Mouse (Mus musculus) C2C12 (cell line): ENCODE results near the gene Tmem28. TPM values are rescaled to one million over a fixed set of nuclear protein-coding genes. Genes with fewer than 3 reads are reported as not detected.

Source experiments
- H3K27me3 ChIP-seq: one replicate; pipeline ENCODE4 v1.6.1; 2011; ENCODE audit not compliant: control insufficient read depth, insufficient read depth, insufficient read length
- H3K36me3 ChIP-seq: one replicate; pipeline ENCODE4 v1.6.1; 2011; ENCODE audit not compliant: control insufficient read depth, insufficient read depth
- H3K4me3 ChIP-seq: one replicate; pipeline ENCODE4 v1.5.1; 2011; ENCODE audit warnings: mild to moderate bottlenecking, control low read depth; ENCODE audit not compliant: poor library complexity, insufficient read depth, severe bottlenecking
- H3K79me2 ChIP-seq: one replicate; pipeline ENCODE4 v1.6.1; 2011; ENCODE audit not compliant: control insufficient read depth, insufficient read depth
- H3K79me3 ChIP-seq: one replicate; pipeline ENCODE4 v1.6.1; 2011; ENCODE audit warnings: low read depth, control low read depth
- H3ac ChIP-seq: one replicate; pipeline ENCODE3; 2011; ENCODE audit warnings: low read depth; ENCODE audit not compliant: control insufficient read depth, insufficient read length
- CEBPB ChIP-seq: IDR thresholded peaks from one replicate; pipeline ENCODE4 v1.6.1; 2011; ENCODE audit warnings: low read depth, mild to moderate bottlenecking, control low read depth, moderate library complexity
- CTCF ChIP-seq: IDR thresholded peaks from one replicate; pipeline ENCODE4 v1.5.1; 2011; ENCODE audit not compliant: control insufficient read depth, insufficient read depth, insufficient read length
- FOSL1 ChIP-seq: IDR thresholded peaks from one replicate; pipeline ENCODE4 v1.8.0; 2011; ENCODE audit warnings: mild to moderate bottlenecking, low read length; ENCODE audit not compliant: poor library complexity, insufficient read depth, severe bottlenecking
- MAX ChIP-seq: IDR thresholded peaks from one replicate; pipeline ENCODE4 v1.6.1; 2011; ENCODE audit warnings: mild to moderate bottlenecking, control low read depth
- MYOD1 ChIP-seq: IDR thresholded peaks from one replicate; pipeline ENCODE4 v1.6.1; 2011; ENCODE audit warnings: low read depth; ENCODE audit not compliant: control insufficient read depth, insufficient read length
- MYOG ChIP-seq: IDR thresholded peaks from one replicate; pipeline ENCODE4 v1.6.1; 2011; ENCODE audit not compliant: control insufficient read depth, insufficient read length; ENCODE audit errors: extremely low read depth
- USF1 ChIP-seq: IDR thresholded peaks from one replicate; pipeline ENCODE4 v1.6.1; 2011; ENCODE audit warnings: low read depth, mild to moderate bottlenecking, control low read depth, moderate library complexity
- polyA plus RNA-seq: library from polyadenylated mRNA; unstranded; fragments of >200 nt; fragmentation: generic; extraction: Trizol; gene quantifications from one replicate; pipeline ENCODE4 v1.2.1, GENCODE M21; 2012; ENCODE audit warnings: missing spikeins

Gene Tmem28
- polyA plus RNA-seq, 1 experiment = not detected

GRCm38 (mm10) chrX:99873920-99874296 is 53.1 kb downstream of the Tmem28 start:
- no peak for TF ChIP-seq MYOD1
- TF ChIP-seq CEBPB = no peak
- TF ChIP-seq FOSL1 = no peak
- no peak for TF ChIP-seq USF1
- TF ChIP-seq MAX = no peak
- no peak for TF ChIP-seq MYOG
- no peak for TF ChIP-seq CTCF
- no peaks in the 10 kb centered on the region for H3K36me3 ChIP-seq
- no peak overlapping the region for H3K4me3 ChIP-seq
- H3ac ChIP-seq = no peak overlapping the region
- H3K79me3 ChIP-seq = no peaks in the 10 kb centered on the region
- H3K27me3 ChIP-seq = no peaks in the 10 kb centered on the region
- no peaks in the 10 kb centered on the region for H3K79me2 ChIP-seq

GRCm38 (mm10) chrX:99876781-99877180 is 56.0 kb downstream of the Tmem28 start:
- Histone ChIP-seq H3K27me3 (no peaks in the 10 kb centered on the region), H3K4me3 (no peak overlapping the region)
- TF ChIP-seq CEBPB (no peak), MYOG (no peak), MAX (no peak)

GRCm38 (mm10) chrX:99883396-99883795 is 62.6 kb downstream of the Tmem28 start:
- H3K79me2 ChIP-seq = no peaks in the 10 kb centered on the region
- no peaks in the 10 kb centered on the region for H3K36me3 ChIP-seq
- H3K4me3 ChIP-seq = no peak overlapping the region
- no peak for TF ChIP-seq MYOG
- TF ChIP-seq CEBPB = no peak
- no peak for TF ChIP-seq MYOD1
- no peak for TF ChIP-seq MAX
- TF ChIP-seq USF1 = no peak
- TF ChIP-seq CTCF = no peak
- TF ChIP-seq FOSL1 = no peak
- no peaks in the 10 kb centered on the region for H3K27me3 ChIP-seq
- H3ac ChIP-seq = no peak overlapping the region
- no peaks in the 10 kb centered on the region for H3K79me3 ChIP-seq

More at GRCm38 (mm10) chrX:99876781-99877180, 56.0 kb downstream of the Tmem28 start:
- Histone ChIP-seq H3K79me2 (no peaks in the 10 kb centered on the region), H3K36me3 (no peaks in the 10 kb centered on the region), H3K79me3 (no peaks in the 10 kb centered on the region), H3ac (no peak overlapping the region)

Other genes with a start within 250 kb of the Tmem28 start
- 0.04 TPM for gene Eda, start 154.6 kb downstream of the Tmem28 start, polyA plus RNA-seq